Mouse (Mus musculus) stomach, embryonic 16.5 days (tissue): Measurements from ENCODE around the gene Arhgap32. TPM values are rescaled to one million over a fixed set of nuclear protein-coding genes. Genes with fewer than 3 reads are reported as not detected.

Experiments
- ATAC-seq: fragments of 200-750 bp; cut with Nextera tagmentation; 2 replicates; pipeline ENCODE4 v1.8.0; 2017; ENCODE audit warnings: moderate number of reproducible peaks, moderate TSS enrichment; ENCODE audit not compliant: insufficient read depth, low FRiP score
- H3K27ac ChIP-seq: fragments of 300-500 bp; sonication (generic); 2 replicates; pipeline ENCODE4 v1.5.1; 2014; ENCODE audit warnings: low read length
- H3K27me3 ChIP-seq: fragments of 300-500 bp; sonication (generic); 2 replicates; pipeline ENCODE4 v1.6.1; 2014; ENCODE audit warnings: low read length, control low read depth, mixed read lengths; ENCODE audit not compliant: control insufficient read depth, insufficient read depth
- H3K36me3 ChIP-seq: fragments of 300-500 bp; sonication (generic); 2 replicates; pipeline ENCODE4 v1.6.1; 2014; ENCODE audit warnings: low read length; ENCODE audit not compliant: control insufficient read depth, insufficient read depth
- H3K4me1 ChIP-seq: fragments of 300-500 bp; sonication (generic); 2 replicates; pipeline ENCODE4 v1.6.1; 2014; ENCODE audit warnings: low read length, control low read depth, mixed read lengths; ENCODE audit not compliant: control insufficient read depth, insufficient read depth
- H3K4me2 ChIP-seq: fragments of 300-500 bp; sonication (generic); 2 replicates; pipeline ENCODE4 v1.6.1; 2014; ENCODE audit warnings: low read depth, low read length, mixed read lengths
- H3K4me3 ChIP-seq: fragments of 300-500 bp; sonication (generic); replicated peaks from 2 replicates; pipeline ENCODE4 v1.5.1; 2014; ENCODE audit warnings: mild to moderate bottlenecking, low read length
- H3K9ac ChIP-seq: fragments of 300-500 bp; sonication (generic); 2 replicates; pipeline ENCODE4 v1.6.1; 2014; ENCODE audit warnings: low read length
- H3K9me3 ChIP-seq: fragments of 300-500 bp; sonication (generic); replicated peaks from 2 replicates; pipeline ENCODE4 v1.6.1; 2016; ENCODE audit warnings: low read length, control low read depth; ENCODE audit not compliant: control insufficient read depth
- WGBS: fragments of 180-500 bp; shearing (Covaris S2); extraction: QIAGEN DNeasy Blood & Tissue Kit; methylation state at CpG from one replicate; pipeline ENCODE4 v1.1.7; 2014; 5-methylcytosine and 5-hydroxymethylcytosine counted together
- polyA plus RNA-seq: library from polyadenylated mRNA; unstranded; fragments of >200 nt; fragmentation: Nextera tagmentation; extraction: Ambion mirVana; gene quantifications from 2 replicates; pipeline ENCODE4 v1.2.1, GENCODE M21; 2015

Gene Arhgap32
- polyA plus RNA-seq, 1 experiment from 2014 or later: 16.6 TPM

DNA sequence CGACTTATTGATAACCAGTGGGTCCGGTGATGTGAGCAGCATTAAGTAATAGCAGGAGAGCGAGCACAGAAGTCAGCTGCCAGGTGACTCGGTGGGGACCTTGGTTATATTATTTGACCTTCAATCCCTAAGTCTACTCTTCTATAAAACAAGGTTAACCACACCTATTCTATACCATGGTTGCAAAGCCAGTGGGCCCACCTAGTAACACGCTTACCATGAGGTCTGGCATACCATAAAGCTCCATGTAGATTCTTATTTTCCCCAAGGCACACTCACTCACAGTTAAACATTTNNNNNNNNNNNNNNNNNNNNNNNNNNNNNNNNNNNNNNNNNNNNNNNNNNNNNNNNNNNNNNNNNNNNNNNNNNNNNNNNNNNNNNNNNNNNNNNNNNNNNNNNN lies 167.7 kb downstream of the Arhgap32 start:
- H3K9ac ChIP-seq: no peak overlapping the region
- no peaks in the 10 kb centered on the region for H3K4me1 ChIP-seq
- H3K4me3 ChIP-seq: no peak overlapping the region
- no peaks in the 10 kb centered on the region for H3K9me3 ChIP-seq
- no peaks in the 10 kb centered on the region for H3K36me3 ChIP-seq
- no peak overlapping the region for H3K4me2 ChIP-seq
- no peak overlapping the region for H3K27ac ChIP-seq
- no peak for ATAC-seq
- H3K27me3 ChIP-seq: no peaks in the 10 kb centered on the region
- WGBS: 76% methylated on average over 5 of the region's 5 CpGs

DNA sequence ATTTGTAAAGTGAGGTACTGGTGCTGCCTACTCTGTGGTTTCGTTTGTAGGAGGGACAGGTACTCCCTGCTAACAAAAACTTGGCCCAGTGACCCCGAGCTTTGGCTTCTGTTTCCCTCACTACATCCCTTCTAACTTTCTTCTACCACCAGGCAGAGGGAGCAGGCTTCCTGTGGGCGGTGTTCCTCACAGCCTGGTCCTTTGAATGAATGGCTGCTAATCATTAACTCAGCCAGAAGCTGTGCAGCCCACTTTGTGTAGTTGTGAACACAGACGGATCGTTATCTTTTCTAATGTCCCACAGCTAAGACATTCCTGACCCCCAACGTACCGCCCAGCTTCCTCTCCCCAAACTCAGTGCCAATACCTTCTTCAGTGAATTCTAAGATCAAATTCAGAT lies 175.7 kb downstream of the Arhgap32 start:
- Histone ChIP-seq H3K4me2 (no peak overlapping the region), H3K9ac (no peak overlapping the region), H3K27ac (no peak overlapping the region), H3K27me3 (no peaks in the 10 kb centered on the region), H3K4me3 (no peak overlapping the region), H3K9me3 (no peaks in the 10 kb centered on the region), H3K4me1 (no peaks in the 10 kb centered on the region), H3K36me3 (no peaks in the 10 kb centered on the region)
- no peak for ATAC-seq
- 38% methylated on average over 7 of the region's 7 CpGs for WGBS

DNA sequence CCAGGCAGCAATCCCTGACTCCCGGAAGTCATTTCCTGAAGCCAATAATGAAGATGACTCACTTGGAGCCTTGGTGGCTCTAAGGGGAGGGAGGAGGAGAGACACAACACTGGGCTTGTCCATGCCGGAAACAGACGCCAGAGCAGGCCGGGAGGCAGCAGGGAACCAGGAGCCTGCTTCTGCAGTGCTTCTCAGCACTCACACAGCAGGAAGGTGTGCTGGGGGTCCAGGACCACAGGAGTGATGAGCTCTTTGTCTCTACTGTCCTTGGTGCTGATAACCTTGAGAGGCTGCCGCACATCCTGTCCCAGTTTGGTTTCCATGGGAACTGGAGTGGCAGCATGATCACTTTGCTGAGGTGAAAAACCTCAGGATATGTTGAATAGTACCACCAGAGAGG lies 176.8 kb downstream of the Arhgap32 start:
- Histone ChIP-seq H3K4me3 (no peak overlapping the region), H3K27ac (no peak overlapping the region), H3K4me2 (no peak overlapping the region), H3K27me3 (no peaks in the 10 kb centered on the region), H3K9me3 (no peaks in the 10 kb centered on the region), H3K36me3 (no peaks in the 10 kb centered on the region), H3K4me1 (no peaks in the 10 kb centered on the region), H3K9ac (no peak overlapping the region)
- ATAC-seq: peak; percentile 17; the same call in 1 of the 2 replicates
- 37% methylated on average over 5 of the region's 5 CpGs for WGBS

DNA sequence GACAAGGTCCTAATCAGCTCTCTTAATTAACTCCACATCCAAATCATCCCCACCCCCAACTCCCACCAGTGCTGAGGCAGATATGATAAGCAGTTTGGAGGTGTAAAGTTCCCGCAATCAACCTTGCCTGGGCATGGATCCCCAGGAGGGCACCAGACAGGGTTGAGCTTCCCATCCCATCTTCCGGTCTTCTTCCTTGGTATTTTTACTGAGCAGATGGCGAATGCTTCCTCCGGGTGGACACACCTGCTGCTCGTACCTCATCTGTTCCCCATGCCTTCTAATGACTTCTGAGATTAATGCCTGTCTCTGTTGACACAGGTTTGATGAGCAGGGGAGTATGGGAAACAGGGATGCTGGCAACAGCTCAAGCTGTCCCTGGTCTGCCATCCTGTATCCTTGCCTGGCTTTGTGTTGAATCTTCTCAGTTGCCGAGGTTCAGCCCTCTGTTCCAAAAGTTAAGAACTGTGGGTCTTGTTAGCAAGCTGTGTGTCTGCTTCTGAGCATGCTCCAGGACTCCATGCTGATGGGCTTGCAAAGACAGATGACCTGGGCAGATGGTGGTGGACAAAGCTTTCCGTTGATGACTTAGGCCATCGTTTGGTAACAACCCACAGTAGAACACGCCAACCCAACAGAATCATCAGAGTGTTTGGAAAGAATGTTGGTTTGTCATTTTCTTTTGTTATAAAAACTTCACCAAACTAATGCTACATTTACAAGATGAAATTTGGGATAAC lies 179.3 kb downstream of the Arhgap32 start:
- Histone ChIP-seq H3K4me1 (no peaks in the 10 kb centered on the region), H3K4me2 (no peak overlapping the region), H3K36me3 (no peaks in the 10 kb centered on the region), H3K9ac (no peak overlapping the region), H3K27me3 (no peaks in the 10 kb centered on the region), H3K9me3 (no peaks in the 10 kb centered on the region), H3K27ac (no peak overlapping the region), H3K4me3 (no peak overlapping the region)
- WGBS: 87% methylated on average over 9 of the region's 9 CpGs
- ATAC-seq: no peak

DNA sequence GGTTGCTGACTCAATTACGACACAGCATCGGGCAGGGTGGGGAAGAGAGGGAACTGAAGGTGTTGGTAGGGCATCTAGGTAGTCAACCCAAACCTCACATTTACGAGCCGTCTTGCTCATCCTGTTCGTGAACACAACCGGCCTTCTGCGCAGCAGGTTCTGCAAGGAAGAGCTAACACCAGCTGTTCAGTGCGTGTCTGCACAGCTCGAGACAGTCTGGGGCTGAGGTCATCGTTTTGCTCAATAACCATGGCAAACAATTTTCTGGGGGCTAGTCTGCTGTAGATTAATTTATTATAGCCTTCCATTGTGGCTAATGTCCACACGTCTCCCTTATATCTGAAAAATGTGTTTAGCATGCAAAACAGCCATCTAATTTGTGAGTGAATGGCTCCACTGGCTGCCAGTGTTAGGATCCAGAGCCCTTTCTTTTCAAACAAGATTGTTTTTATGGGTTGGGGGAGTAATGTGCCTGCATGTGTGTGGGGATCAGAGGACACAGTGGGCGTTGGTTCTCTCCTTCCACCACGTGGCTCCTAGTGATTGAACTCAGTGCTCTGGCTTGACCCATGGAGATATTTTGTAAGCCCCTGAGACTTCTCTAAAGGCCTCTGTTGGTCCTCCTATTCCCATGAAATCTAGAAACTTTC lies 186.7 kb downstream of the Arhgap32 start:
- ATAC-seq: no peak
- WGBS: 62% methylated on average over 13 of the region's 13 CpGs

DNA sequence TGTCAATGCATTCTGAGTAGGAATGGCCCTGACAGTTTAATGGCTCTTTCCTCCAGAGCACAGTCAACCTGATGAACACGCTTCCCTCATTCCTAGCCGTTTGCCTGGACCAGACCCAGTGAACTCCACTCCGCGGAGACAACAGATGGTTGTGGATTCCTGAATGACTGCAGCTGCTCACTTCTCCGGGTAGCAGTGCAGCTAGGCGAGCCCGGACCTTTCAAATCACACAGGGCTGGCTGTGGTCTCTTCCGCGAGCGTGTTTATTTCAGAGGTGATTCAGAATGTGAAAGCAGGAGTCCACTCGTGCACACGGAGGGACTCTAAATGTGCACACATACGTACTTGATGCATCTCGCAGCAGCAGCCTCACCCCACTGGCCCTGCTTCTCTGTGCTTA lies 195.8 kb downstream of the Arhgap32 start:
- no peak for ATAC-seq
- Histone ChIP-seq H3K4me3 (no peak overlapping the region), H3K36me3 (no peaks in the 10 kb centered on the region), H3K4me2 (peak overlapping the region; percentile 43), H3K9ac (no peak overlapping the region), H3K27ac (no peak overlapping the region), H3K9me3 (no peaks in the 10 kb centered on the region), H3K27me3 (no peaks in the 10 kb centered on the region), H3K4me1 (peaks cover 4% of the 10 kb centered on the region; the same call in 1 of the 2 replicates)
- WGBS: 26% methylated on average over 14 of the region's 14 CpGs

More for the DNA sequence above, 186.7 kb downstream of the Arhgap32 start:
- Histone ChIP-seq H3K9me3 (no peaks in the 10 kb centered on the region), H3K4me2 (no peak overlapping the region), H3K4me1 (no peaks in the 10 kb centered on the region), H3K27me3 (no peaks in the 10 kb centered on the region), H3K4me3 (no peak overlapping the region), H3K27ac (no peak overlapping the region), H3K36me3 (no peaks in the 10 kb centered on the region), H3K9ac (no peak overlapping the region)

DNA sequence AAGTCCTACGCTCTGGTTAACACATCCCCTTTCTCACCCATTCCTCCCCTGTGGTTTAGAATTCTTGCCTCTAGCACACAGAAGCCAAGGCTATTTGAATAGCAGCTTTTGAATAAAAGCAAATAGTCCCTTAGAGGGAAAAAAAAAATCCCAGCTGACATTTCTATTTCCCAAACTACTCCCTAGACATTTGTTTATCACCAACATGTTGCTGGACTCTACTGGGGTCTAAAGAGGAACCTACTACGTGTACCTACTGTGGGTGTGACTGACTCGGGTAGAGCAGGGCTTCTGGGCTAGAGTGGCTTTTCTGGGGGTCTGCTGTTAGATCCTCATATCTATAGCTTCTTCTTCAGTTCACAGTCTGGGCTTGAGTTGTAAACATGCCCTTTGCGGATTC lies 196.3 kb downstream of the Arhgap32 start:
- no peak for ATAC-seq
- H3K27me3 ChIP-seq: no peaks in the 10 kb centered on the region
- H3K4me1 ChIP-seq: peaks cover 4% of the 10 kb centered on the region; the same call in 1 of the 2 replicates
- no peaks in the 10 kb centered on the region for H3K9me3 ChIP-seq
- H3K9ac ChIP-seq: no peak overlapping the region
- 49% methylated on average over 4 of the region's 4 CpGs for WGBS
- H3K4me3 ChIP-seq: no peak overlapping the region
- no peaks in the 10 kb centered on the region for H3K36me3 ChIP-seq
- no peak overlapping the region for H3K27ac ChIP-seq
- H3K4me2 ChIP-seq: peak overlapping the region; percentile 43

DNA sequence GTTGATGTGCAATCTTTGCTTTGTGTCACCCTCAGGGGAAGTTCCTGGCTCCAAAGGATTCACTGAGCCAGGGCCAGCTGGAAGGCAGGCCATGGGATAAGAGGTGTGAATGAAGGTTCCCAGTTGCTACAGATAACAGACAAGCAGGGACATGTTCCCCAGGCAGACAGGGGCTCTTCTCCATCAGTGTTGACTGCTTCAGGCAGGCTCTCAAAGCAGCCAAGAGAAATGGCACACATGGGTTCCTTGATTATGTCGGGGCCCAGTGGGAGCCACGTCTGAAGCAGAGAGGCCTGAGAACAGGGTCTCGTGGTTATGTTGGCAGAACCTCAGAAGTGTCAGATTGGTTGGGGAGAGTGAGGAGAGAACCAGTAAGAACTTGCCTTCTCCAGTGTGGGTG lies 198.1 kb downstream of the Arhgap32 start:
- no peak overlapping the region for H3K4me2 ChIP-seq
- no peaks in the 10 kb centered on the region for H3K27me3 ChIP-seq
- 77% methylated on average over 3 of the region's 3 CpGs for whole genome bisulfite sequencing
- no peaks in the 10 kb centered on the region for H3K36me3 ChIP-seq
- no peak overlapping the region for H3K9ac ChIP-seq
- no peak overlapping the region for H3K4me3 ChIP-seq
- no peak overlapping the region for H3K27ac ChIP-seq
- H3K9me3 ChIP-seq: no peaks in the 10 kb centered on the region
- ATAC-seq: no peak
- H3K4me1 ChIP-seq: peaks cover 4% of the 10 kb centered on the region; the same call in 1 of the 2 replicates

DNA sequence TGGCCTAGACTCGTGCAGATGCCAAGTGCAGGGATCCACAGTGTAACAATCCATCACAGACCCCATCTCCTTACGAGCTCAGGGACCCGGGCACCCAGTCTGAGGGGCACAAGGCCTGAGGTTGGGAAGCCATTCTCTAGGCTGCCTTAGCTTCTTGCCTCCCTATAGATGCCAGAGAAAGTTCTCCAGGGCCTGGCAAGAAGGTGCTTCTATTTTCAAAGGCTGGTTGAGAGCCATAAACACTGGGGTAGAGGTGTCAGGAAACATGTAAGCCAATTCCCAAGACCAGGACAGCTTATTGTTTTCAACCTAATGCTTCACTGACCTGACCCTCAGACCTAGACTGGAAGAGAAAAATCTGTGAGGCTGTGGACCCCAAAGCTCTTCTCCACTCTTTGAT lies 200.1 kb downstream of the Arhgap32 start:
- H3K9me3 ChIP-seq: no peaks in the 10 kb centered on the region
- no peak overlapping the region for H3K4me2 ChIP-seq
- H3K9ac ChIP-seq: no peak overlapping the region
- ATAC-seq: no peak
- no peak overlapping the region for H3K4me3 ChIP-seq
- H3K27me3 ChIP-seq: no peaks in the 10 kb centered on the region
- WGBS: 88% methylated on average over 3 of the region's 3 CpGs
- no peaks in the 10 kb centered on the region for H3K36me3 ChIP-seq
- peaks cover 4% of the 10 kb centered on the region; the same call in 1 of the 2 replicates for H3K4me1 ChIP-seq
- H3K27ac ChIP-seq: no peak overlapping the region
